Mouse (Mus musculus): Measurements from ENCODE around the gene Mttp.

The Mttp gene

GRCm38 (mm10) chr3:138083896-138084295 lies 60.9 kb downstream of the Mttp start:
- in situ Hi-C loops (cut with MboI, MseI), result loop anchor here (25.0 kb wide), 1 partner anchor 1178 kb away; no protein-coding TSS in a partner anchor

- in situ Hi-C loops (cut with MboI, MseI), result loop anchor here (25.0 kb wide), 1 partner anchor 1179 kb away; no protein-coding TSS in a partner anchor
These were observed 61.6 kb downstream of the Mttp start for GRCm38 (mm10) chr3:138083073-138083637.

GRCm38 (mm10) chr3:138078701-138079100 lies 66.1 kb downstream of the Mttp start:
- in situ Hi-C loops (cut with MboI, MseI), result loop anchor here (25.0 kb wide), 1 partner anchor 1184 kb away; no protein-coding TSS in a partner anchor

GRCm38 (mm10) chr3:138077476-138078340 lies 67.1 kb downstream of the Mttp start:
- in situ Hi-C loops (cut with MboI, MseI), result loop anchor here (25.0 kb wide), 1 partner anchor 1185 kb away; no protein-coding TSS in a partner anchor

- in situ Hi-C loops (cut with MboI, MseI), result loop anchor here (25.0 kb wide), 1 partner anchor 1187 kb away; no protein-coding TSS in a partner anchor
These were observed 69.6 kb downstream of the Mttp start for GRCm38 (mm10) chr3:138075209-138075608.

GRCm38 (mm10) chr3:138074214-138074613 lies 70.6 kb downstream of the Mttp start:
- in situ Hi-C loops (cut with MboI, MseI), result no loop called here

- in situ Hi-C loops (cut with MboI, MseI), result no loop called here
These were observed 73.2 kb downstream of the Mttp start for GRCm38 (mm10) chr3:138071476-138072073.

- in situ Hi-C loops (cut with MboI, MseI), result no loop called here
These were observed 73.8 kb downstream of the Mttp start for GRCm38 (mm10) chr3:138071004-138071403.

GRCm38 (mm10) chr3:138069756-138070511 lies 74.8 kb downstream of the Mttp start:
- in situ Hi-C loops (cut with MboI, MseI), result no loop called here

GRCm38 (mm10) chr3:138068103-138068502 lies 76.7 kb downstream of the Mttp start:
- in situ Hi-C loops (cut with MboI, MseI), result no loop called here

- in situ Hi-C loops (cut with MboI, MseI), result no loop called here
These were observed 77.5 kb downstream of the Mttp start, which contains the start of gene Gm5105 for GRCm38 (mm10) chr3:138067288-138067687. Gene Gm5105, minus strand, starts transcription at chr3:138067388.

- in situ Hi-C loops (cut with MboI, MseI), result no loop called here
These were observed 78.4 kb downstream of the Mttp start for GRCm38 (mm10) chr3:138066348-138066856.

GRCm38 (mm10) chr3:138065930-138066329 lies 78.8 kb downstream of the Mttp start:
- in situ Hi-C loops (cut with MboI, MseI), result no loop called here

- in situ Hi-C loops (cut with MboI, MseI), result no loop called here
These were observed 79.8 kb downstream of the Mttp start, which contains the start of gene 1110002E22Rik for GRCm38 (mm10) chr3:138064732-138065645. Gene 1110002E22Rik, plus strand, starts transcription at chr3:138065052.

- in situ Hi-C loops (cut with MboI, MseI), result no loop called here
These were observed 80.9 kb downstream of the Mttp start for GRCm38 (mm10) chr3:138063731-138064329.

GRCm38 (mm10) chr3:138062673-138063072 lies 82.1 kb downstream of the Mttp start:
- in situ Hi-C loops (cut with MboI, MseI), result no loop called here

- in situ Hi-C loops (cut with MboI, MseI), result no loop called here
These were observed 83.4 kb downstream of the Mttp start for GRCm38 (mm10) chr3:138061205-138061911.

GRCm38 (mm10) chr3:138060429-138060828 lies 84.3 kb downstream of the Mttp start:
- in situ Hi-C loops (cut with MboI, MseI), result no loop called here

- in situ Hi-C loops (cut with MboI, MseI), result no loop called here
These were observed 86.5 kb downstream of the Mttp start for GRCm38 (mm10) chr3:138058226-138058625.

All from T-helper 2 cell (primary cell).